ENCODE assay signal across 8 mouse cellular contexts in genomic region chr9:72437822-72438701, GRCm38 (mm10). TPM values are rescaled to one million over a fixed set of nuclear protein-coding genes. Genes with fewer than 3 reads are reported as not detected.
DNase-seq lines count a peak whose midpoint lies in the region; ATAC-seq lines count a peak whose summit lies in the region.

Gene Mns1, plus strand, starts transcription at chr9:72438011.

- H3K4me1 ChIP-seq in forebrain, embryonic 14.5 days (ENCODE audit: control insufficient read depth, insufficient read depth, low read length), result 0 out of 2 replicates have a peak, but pooled peaks cover 4% of the 10 kb centered on the region
- peaks cover 8% of the 10 kb centered on the region for H3K4me1 ChIP-seq in neural tube, embryonic 15.5 days

- peak within 1 kb of the TSS; percentile 15; the same call in 1 of the 2 replicates for H3K27ac ChIP-seq in forebrain, embryonic 14.5 days (ENCODE audit: low read depth, low read length)
- no peak within 1 kb of the TSS for H3K27ac ChIP-seq in neural tube, embryonic 15.5 days (replicated peaks)

- under 1% methylated on average over 43 of the region's 43 CpGs for WGBS in forebrain, embryonic 14.5 days
- 2% methylated on average over 43 of the region's 43 CpGs for WGBS in neural tube, embryonic 15.5 days

- peak within 1 kb of the TSS; percentile 59 for H3K4me3 ChIP-seq in forebrain, embryonic 14.5 days (ENCODE audit: low read depth, low read length)
- peak within 1 kb of the TSS; percentile 70 for H3K4me3 ChIP-seq in neural tube, embryonic 15.5 days (replicated peaks)

- peak; percentile 94 for DNase-seq in ES-CJ7 (ENCODE audit: low read depth, low spot score)
- DNase-seq in cerebellum, adult 11 months, result peak; percentile 81
- DNase-seq in forebrain, embryonic 14.5 days (ENCODE audit: low spot score), result peak; percentile 97
- peak; percentile 91 to 95 for DNase-seq in heart, postnatal 14 days
- peak; percentile 91 for DNase-seq in layer of hippocampus, adult 11-12 months (ENCODE audit: low spot score)
- peak; percentile 94 for DNase-seq in lung, adult 18-20 months
- DNase-seq in testis, postnatal 14 days (ENCODE audit: low spot score), result peak; percentile 95

- no peaks in the 10 kb centered on the region for H3K27me3 ChIP-seq in forebrain, embryonic 14.5 days (replicated peaks; ENCODE audit: control insufficient read depth, insufficient read depth, low read length)
- H3K27me3 ChIP-seq in neural tube, embryonic 15.5 days (replicated peaks), result no peaks in the 10 kb centered on the region

- intact Hi-C loops in heart, postnatal 14 days (cut with DNase I), result no loop called here

- peak within 1 kb of the TSS; percentile 57 for H3K9ac ChIP-seq in forebrain, embryonic 14.5 days (ENCODE audit: low read length)
- peak within 1 kb of the TSS; percentile 58 for H3K9ac ChIP-seq in neural tube, embryonic 15.5 days (replicated peaks)

- no peaks in the 10 kb centered on the region for H3K9me3 ChIP-seq in forebrain, embryonic 14.5 days (replicated peaks; ENCODE audit: control insufficient read depth, low read length)
- no peaks in the 10 kb centered on the region for H3K9me3 ChIP-seq in neural tube, embryonic 15.5 days (replicated peaks)

- no peaks in the 10 kb centered on the region for H3K36me3 ChIP-seq in forebrain, embryonic 14.5 days (ENCODE audit: control insufficient read depth, insufficient read depth, low read length)
- H3K36me3 ChIP-seq in neural tube, embryonic 15.5 days, result no peaks in the 10 kb centered on the region

- ATAC-seq in forebrain, embryonic 14.5 days, result peak; percentile 100
- peak; percentile 99 for ATAC-seq in neural tube, embryonic 15.5 days (ENCODE audit: low FRiP score)

- peak within 1 kb of the TSS; percentile 67 for H3K4me2 ChIP-seq in forebrain, embryonic 14.5 days (ENCODE audit: low read length)
- H3K4me2 ChIP-seq in neural tube, embryonic 15.5 days, result peak within 1 kb of the TSS; percentile 99

RNA-seq across cellular contexts. Expression of gene Mns1, which starts in this region (rescaled TPM):
- 15.1 and 15.5 TPM in 2 replicates for polyA plus RNA-seq in forebrain, embryonic 14.5 days (2014; fragmentation: Nextera tagmentation; extraction: Ambion mirVana)
- total RNA-seq in heart, postnatal 14 days (2021), result under 1 TPM; 0.91 to 0.95 TPM
- polyA plus RNA-seq in neural tube, embryonic 15.5 days (2015; fragmentation: Nextera tagmentation; extraction: Ambion mirVana), result 6.4 and 13.2 TPM in 2 replicates

Comparison
In these comparisons a context has a peak if more than half of its experiments do, and no peak if none do; other contexts are left out.
1. Peak in DNase-seq in heart, postnatal 14 days; RNA of the gene not detected or under 1 TPM.